Mouse (Mus musculus): ENCODE results near the gene Kctd13.

GRCm38 (mm10) chr7:126946530-126946929 is 17.9 kb downstream of the Kctd13 start:
- no peak for TF ChIP-seq POLR2A (IDR thresholded peaks at IDR 0.05; ENCODE audit: low read depth, low read length)
- peak; percentile 61; the same call in 1 of the 2 replicates for TF ChIP-seq CTCF (IDR thresholded peaks at IDR 0.05; ENCODE audit: extremely low read depth, insufficient read length, insufficient replicate concordance, low read depth, low read length)

Measured in small intestine, adult 2 months (tissue).